8 mouse cellular contexts compared by ENCODE assay signal in genomic region chr17:23829064-23829619, GRCm38 (mm10). TPM values are rescaled to one million over a fixed set of nuclear protein-coding genes. Genes with fewer than 3 reads are reported as not detected.
DNase-seq lines count a peak whose midpoint lies in the region; ATAC-seq and TF ChIP-seq lines count a peak whose summit lies in the region.

TSS of gene Elob (minus strand) at chr17:23829136.

- peaks cover 21% of the 10 kb centered on the region for H3K4me1 ChIP-seq in forebrain, embryonic 15.5 days
- H3K4me1 ChIP-seq in lung, adult 2 months (ENCODE audit: control insufficient read depth, insufficient read depth, low read length) = no peaks in the 10 kb centered on the region

- H3K4me3 ChIP-seq in forebrain, embryonic 15.5 days = peak within 1 kb of the TSS; percentile 90
- H3K4me3 ChIP-seq in lung, adult 2 months (replicated peaks; ENCODE audit: extremely low read depth, low read depth, low read length) = peak within 1 kb of the TSS; percentile 93

- peak within 1 kb of the TSS; percentile 97 for H3K27ac ChIP-seq in forebrain, embryonic 15.5 days (replicated peaks)

- H3K36me3 ChIP-seq in forebrain, embryonic 15.5 days = peaks cover 29% of the 10 kb centered on the region

- ATAC-seq in forebrain, embryonic 15.5 days (replicated peaks) = peak; percentile 95
- ATAC-seq in neutrophil, adult 5-6 weeks (ENCODE audit: extremely low read depth, insufficient number of reproducible peaks, low FRiP score, poor library complexity, severe bottlenecking) = peak; percentile 85

- peak; percentile 56 for TF ChIP-seq CTCF in lung, adult 2 months (IDR thresholded peaks at IDR 0.05; ENCODE audit: insufficient read depth, low read length)

- DNase-seq in ES-CJ7 (ENCODE audit: low read depth, low spot score) = peak; percentile 84
- peak; percentile 78 for DNase-seq in cerebellum, adult 11 months
- peak; percentile 66 for DNase-seq in heart, postnatal 25 days (ENCODE audit: low spot score)
- peak; percentile 74 to 92 for DNase-seq in layer of hippocampus, adult 18-20 months (ENCODE audit: low spot score in 2 of 2)
- peak; percentile 83 for DNase-seq in lung, adult 2 months
- peak; percentile 70 to 80 for DNase-seq in thymus, adult 18-20 months

- H3K9ac ChIP-seq in forebrain, embryonic 15.5 days (replicated peaks) = peak within 1 kb of the TSS; percentile 82

- intact Hi-C loops in heart, postnatal 25 days (cut with DNase I) = no loop called here

- 0 out of 2 replicates have a peak, but pooled peaks cover 10% of the 10 kb centered on the region for H3K27me3 ChIP-seq in forebrain, embryonic 15.5 days

- WGBS in forebrain, embryonic 15.5 days = 1% methylated on average over 35 of the region's 42 CpGs
- under 1% methylated on average over 32 of the region's 42 CpGs for WGBS in lung, adult 2 months

- peak; percentile 67; the same call in 1 of the 2 replicates for TF ChIP-seq POLR2A in lung, adult 2 months (IDR thresholded peaks at IDR 0.05; ENCODE audit: borderline replicate concordance, extremely low read depth, low read depth, low read length)

- H3K9me3 ChIP-seq in forebrain, embryonic 15.5 days = no peaks in the 10 kb centered on the region

- peak within 1 kb of the TSS; percentile 61 for H3K4me2 ChIP-seq in forebrain, embryonic 15.5 days (replicated peaks)

RNA-seq across cellular contexts. Expression of gene Elob, which starts in this region (rescaled TPM):
- polyA plus RNA-seq in forebrain, embryonic 15.5 days (2015; fragmentation: Nextera tagmentation; extraction: Ambion mirVana) = 1,149 and 1,206 TPM in 2 replicates
- 100 to 1,000 TPM; 353 to 372 TPM for total RNA-seq in heart, postnatal 25 days (2021)
- 100 to 1,000 TPM; 355 to 375 TPM for total RNA-seq in layer of hippocampus, adult 18-20 months (2021)
- 470 and 498 TPM in 2 replicates for polyA plus RNA-seq in lung, adult 2 months (2012; rRNA removed)
- 93.3 and 94.9 TPM in 2 replicates for total RNA-seq in neutrophil, adult 5-6 weeks (2017)

Comparison
In these comparisons a context has a peak if more than half of its experiments do, and no peak if none do; other contexts are left out.
1. Peak in every context shown above with its lines: DNase-seq, ATAC-seq, H3K4me3 ChIP-seq and H3K27ac ChIP-seq.